Mouse (Mus musculus): ENCODE data around the gene Psme4.
A peak's percentile ranks its signal among the peaks of the same experiment; 100 is the strongest.
"Not testable (repeated sequence)": the region's sequence is repeated elsewhere in the genome, so short reads cannot be mapped to it uniquely, and the experiment has no call there.

Gene Psme4

DNA sequence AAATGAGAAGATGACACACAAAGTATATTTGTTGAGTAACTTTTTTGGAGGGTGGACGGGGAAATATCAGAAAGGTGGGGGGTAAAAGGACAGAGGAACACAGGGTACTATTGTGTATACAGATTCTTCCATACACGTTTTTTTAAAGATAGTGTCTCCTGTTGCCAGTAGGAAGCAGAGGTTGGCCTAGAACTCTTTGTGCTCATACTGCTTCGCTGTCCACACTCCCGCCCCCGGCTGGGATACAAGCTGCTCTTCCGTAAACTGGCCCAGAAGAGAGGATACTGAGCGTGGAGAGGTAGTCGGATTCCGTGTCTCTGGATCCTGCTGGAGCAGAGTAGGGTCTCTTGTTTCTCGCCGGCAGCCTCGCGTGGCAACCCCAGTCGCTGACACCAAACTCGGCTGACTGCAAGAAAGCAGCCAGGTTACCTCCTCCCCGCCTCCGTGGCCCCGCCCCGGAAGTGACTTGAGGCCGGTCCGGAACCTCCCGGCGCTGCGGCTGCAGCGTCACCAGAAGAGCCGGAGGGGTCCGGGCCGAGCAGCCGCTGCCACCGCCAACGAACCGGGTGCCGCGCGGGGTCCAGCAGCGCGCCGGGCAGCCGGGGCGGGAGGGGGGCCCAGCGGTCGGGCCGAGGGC lies at the start of gene Psme4:
Psme4 (plus strand) TSS at position 460 of the 637 bp plus-strand sequence.
- peak; percentile 96 for DNase-seq (ENCODE audit: low spot score)

- no peak for DNase-seq (ENCODE audit: low spot score)
Observed at GRCm38 (mm10) chr11:30723438-30723837, 48.1 kb upstream of the Psme4 start.

GRCm38 (mm10) chr11:30730721-30731120 lies 40.8 kb upstream of the Psme4 start:
- no peak for DNase-seq (ENCODE audit: low spot score)

DNA sequence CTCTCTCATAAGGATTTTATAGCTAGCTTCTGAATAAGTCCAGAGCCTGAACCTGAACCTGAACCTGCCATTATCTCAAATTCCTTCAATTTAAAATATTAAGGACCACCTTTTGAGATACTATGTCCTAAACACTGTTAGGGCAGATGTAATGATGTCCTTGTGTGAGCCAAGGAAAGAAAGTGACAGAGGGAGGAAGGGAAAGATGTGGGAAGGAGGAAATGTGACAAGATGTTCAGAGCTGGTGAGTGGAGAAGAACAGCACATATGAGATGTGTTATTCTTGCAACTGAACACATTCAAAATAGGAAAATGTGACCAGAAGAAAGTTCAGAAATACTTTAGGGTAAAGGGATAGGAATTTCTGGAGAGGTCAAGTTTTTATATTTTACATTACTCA lies 38.1 kb upstream of the Psme4 start:
- DNase-seq (ENCODE audit: low spot score) = no peak

- DNase-seq (ENCODE audit: low spot score) = no peak
Observed at GRCm38 (mm10) chr11:30743991-30744390, 27.5 kb upstream of the Psme4 start.

DNA sequence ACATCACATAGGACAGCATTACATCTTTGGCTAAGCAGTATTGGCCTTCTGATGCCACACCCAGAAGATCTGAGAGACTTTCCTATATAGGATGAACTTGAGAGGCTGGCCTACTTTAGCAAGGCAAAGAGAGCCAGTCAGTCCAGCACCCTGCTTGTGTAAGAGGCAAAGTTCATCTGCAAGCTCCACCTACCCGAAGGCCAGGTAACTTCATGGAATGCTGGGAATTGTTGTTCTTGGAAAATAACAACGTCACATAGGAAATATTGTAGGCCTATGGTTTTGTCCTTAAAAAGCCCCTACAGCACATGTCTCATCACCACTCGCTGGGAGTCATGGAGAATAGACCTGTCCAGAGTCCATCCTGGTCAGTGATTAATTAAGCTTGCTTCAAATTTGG lies 22.6 kb upstream of the Psme4 start:
- DNase-seq (ENCODE audit: low spot score) = no peak

DNA sequence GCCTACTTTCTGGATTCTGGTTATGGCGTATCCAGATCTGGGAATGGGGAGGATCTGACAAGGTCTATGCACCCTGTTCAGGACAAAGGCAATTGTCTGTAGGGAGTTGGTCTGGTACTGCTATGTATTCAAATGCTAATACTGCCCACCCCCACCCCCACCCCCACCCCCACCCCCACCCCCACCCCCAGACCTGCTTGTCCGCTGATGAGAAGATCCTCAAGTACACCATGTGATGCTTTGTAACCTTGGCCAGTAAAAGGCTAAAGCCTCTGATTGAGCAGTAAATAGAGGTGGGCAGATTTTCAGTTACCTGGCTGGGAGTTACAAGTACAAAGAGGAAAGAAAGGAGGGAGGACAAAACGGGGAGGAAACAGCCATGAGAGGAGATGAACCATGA lies 21.9 kb upstream of the Psme4 start:
- no peak for DNase-seq (ENCODE audit: low spot score)

GRCm38 (mm10) chr11:30750039-30750823 lies 21.3 kb upstream of the Psme4 start:
- no peak for DNase-seq (ENCODE audit: low spot score)

DNA sequence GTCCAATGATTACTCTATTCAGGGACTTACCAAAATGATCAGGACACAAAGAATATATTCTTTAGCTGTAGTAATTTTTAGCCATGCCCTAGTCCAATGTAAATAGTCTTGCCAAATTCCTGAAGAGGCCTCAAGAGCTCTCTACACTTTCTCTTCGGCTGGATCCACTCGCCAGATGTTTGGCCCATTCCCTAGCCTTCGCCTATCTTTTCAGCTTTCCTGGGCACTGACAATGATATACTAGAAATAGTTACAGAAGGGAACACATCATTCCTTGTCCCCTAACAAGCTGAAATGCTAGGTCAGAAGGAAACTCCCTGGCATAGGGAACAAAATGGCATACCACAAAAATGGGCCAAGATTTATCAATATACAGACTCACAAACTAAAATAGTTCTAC lies 18.6 kb upstream of the Psme4 start:
- peak; percentile 29 for DNase-seq (ENCODE audit: low spot score)

DNA sequence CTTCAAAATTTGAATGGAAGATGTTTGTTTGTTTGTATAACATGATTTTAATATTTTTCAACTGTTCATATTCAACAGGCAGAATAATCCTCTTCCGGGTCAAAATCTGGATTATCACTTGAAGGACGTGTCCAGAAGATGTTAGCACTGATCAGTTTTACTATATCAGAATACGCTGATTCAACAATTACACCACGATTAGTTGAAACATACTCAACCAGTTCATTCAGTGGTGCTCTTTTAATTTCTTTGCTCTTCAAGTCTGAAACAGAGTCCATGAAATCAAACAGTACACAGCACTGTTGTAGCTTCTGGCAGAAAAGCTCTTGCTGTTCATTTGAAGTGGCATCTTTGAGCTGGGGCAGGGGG lies 17.1 kb upstream of the Psme4 start:
- not testable (repeated sequence) for DNase-seq (ENCODE audit: low spot score)

GRCm38 (mm10) chr11:30754855-30755530 lies 16.5 kb upstream of the Psme4 start:
- no peak for DNase-seq (ENCODE audit: low spot score)

DNA sequence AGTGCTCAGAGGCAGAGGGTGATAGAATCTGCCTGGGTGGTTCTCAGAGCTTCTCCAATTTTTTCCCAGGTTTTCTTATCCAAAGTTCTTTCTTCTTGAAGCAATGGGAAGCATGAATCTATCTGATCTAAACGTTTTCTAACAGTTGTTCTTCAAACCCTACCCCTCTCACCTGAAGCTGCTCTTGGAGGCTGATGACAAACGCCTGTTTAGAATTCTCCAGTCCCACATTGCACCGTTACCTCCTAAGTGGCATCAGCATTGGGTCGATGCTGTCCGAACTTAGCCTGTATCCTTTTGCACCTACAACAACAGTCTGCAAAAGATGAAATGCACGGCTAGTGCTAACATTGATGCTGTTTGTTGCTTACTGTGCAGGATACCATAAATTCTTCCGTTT lies 10.1 kb upstream of the Psme4 start:
- no peak for DNase-seq (ENCODE audit: low spot score)

- DNase-seq (ENCODE audit: low spot score) = no peak
Observed at GRCm38 (mm10) chr11:30761891-30762290, 9.6 kb upstream of the Psme4 start.

GRCm38 (mm10) chr11:30765076-30765475 lies 6.5 kb upstream of the Psme4 start:
- DNase-seq (ENCODE audit: low spot score) = no peak

GRCm38 (mm10) chr11:30770817-30771216 lies 709 bp upstream of the Psme4 start:
- DNase-seq (ENCODE audit: low spot score) = no peak

GRCm38 (mm10) chr11:30771904-30772581 lies 517 bp downstream of the Psme4 start:
- DNase-seq (ENCODE audit: low spot score) = peak; percentile 67

- no peak for DNase-seq (ENCODE audit: low spot score)
Observed at GRCm38 (mm10) chr11:30772777-30773417, 1.4 kb downstream of the Psme4 start.

DNA sequence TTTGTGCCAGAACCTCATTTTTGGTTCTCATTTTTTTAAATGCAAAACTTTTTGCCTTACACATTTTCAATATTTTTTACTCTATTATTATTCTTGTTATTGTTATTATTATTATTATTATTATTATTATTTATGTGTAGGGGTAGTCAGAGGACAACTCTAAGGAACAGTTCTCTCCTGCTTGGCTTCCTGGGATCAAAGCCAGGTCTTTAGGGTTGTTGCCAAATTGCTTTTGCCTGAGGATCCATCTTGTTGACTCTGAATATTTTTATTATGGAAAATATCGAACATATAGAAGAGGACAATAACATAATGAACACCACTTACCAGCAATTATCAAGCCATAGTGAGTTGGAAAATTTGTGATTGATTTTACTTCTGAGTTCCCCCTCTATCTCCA lies 3.1 kb downstream of the Psme4 start:
- no peak for DNase-seq (ENCODE audit: low spot score)

DNA sequence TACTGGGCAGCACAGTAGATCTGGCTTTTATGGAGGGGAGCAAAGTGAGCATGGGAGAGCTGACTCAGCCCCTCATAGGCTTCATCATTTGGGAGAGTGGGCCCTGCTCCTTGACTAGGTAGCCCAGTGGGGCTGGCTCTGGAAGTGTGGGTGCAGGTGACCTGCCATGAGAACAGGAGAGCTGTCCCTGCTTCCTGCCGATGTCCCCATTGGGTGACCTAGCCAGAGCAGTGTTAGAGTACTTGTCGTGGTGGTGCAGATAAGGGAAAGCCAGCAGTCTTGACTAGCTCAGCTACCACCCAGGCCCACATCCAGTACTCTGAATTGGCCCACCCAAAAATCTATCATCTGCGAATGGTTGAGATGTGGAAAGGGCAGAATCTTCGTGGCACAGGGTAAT lies 6.0 kb downstream of the Psme4 start:
- no peak for DNase-seq (ENCODE audit: low spot score)

- no peak for DNase-seq (ENCODE audit: low spot score)
Observed at GRCm38 (mm10) chr11:30780893-30781292, 9.4 kb downstream of the Psme4 start.

DNA sequence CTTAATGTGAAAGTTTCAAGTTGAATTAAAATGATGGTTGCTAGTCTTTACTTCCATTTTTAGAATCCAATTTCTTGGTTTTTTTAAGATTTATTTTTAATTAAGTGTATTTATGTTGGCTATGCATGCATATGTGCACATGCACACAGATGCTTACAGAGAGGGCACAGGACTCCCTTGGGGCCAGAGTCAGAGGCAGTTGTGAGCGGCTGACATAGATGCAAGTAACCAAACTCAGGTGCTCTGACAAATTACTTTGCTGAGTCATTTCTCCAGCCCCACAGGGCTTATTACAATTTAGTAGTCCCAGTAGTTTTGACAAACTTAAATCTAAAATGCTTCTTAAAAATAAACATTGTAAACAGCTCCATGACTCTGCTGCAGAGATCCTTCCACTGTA lies 10.1 kb downstream of the Psme4 start:
- no peak for DNase-seq (ENCODE audit: low spot score)

DNA sequence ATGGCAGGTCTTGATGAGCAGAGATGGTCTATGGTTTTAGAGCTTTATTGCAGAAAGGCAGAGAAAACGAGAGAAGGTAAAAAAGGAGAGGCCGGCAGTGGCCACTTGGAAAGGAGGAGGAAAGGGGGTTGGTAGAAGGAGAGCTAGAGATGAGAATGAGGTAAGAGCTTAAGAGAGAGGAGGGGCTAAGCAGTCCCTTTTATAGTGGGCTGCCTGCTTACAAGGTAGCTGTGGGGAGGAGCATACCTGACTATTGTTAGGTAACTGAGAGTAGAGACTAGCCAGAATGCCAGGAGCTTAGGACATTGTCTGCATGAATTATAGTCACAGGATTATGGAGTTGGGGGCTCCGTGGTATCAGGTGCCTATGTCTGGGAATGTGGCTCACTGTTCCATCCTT lies 14.0 kb downstream of the Psme4 start:
- no peak for DNase-seq (ENCODE audit: low spot score)
